Mouse (Mus musculus) kidney, adult 2 months (tissue): Measurements from ENCODE around the gene Flt1.

Experiments used
- CTCF ChIP-seq: fragments of 200-500 bp; conservative IDR thresholded peaks from 2 replicates; pipeline ENCODE4 v1.5.1; 2011; ENCODE audit warnings: low read depth, mild to moderate bottlenecking, control low read depth, low read length, moderate library complexity, mixed read lengths; ENCODE audit not compliant: insufficient read depth, insufficient read length
- POLR2A ChIP-seq: fragments of 200-500 bp; IDR thresholded peaks from one replicate; pipeline ENCODE4 v1.6.1; 2011; ENCODE audit warnings: low read depth, low read length, control low read depth

DNA sequence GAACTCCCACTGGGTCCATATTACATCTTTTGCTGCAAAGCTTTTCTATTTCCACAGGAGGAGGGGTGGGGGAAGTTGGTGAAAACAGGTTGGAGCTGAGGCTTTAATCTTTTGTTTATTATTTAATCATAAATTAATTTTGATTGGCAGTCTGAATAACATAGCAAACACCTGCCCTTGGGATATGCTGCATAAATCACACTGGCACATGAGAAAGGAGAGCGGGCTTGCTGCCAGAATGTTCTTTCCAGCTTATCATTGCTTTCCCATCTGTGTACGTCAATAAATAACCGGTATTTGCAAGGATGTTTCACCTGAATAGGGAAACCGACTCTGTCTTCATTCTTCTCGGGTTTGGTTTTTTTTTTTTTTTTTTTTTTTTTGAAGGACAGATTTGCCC is 45.1 kb downstream of the Flt1 start:
- TF ChIP-seq POLR2A (no peak), CTCF (no peak)
